Mouse (Mus musculus): ENCODE data around the gene Tbc1d20.
"Not testable (repeated sequence)": the region's sequence is repeated elsewhere in the genome, so short reads cannot be mapped to it uniquely, and the experiment has no call there.

The Tbc1d20 gene

GRCm38 (mm10) chr2:152293727-152294475 lies at the start of gene Tbc1d20:
Gene Tbc1d20 (plus strand): TSS chr2:152293828.
- peak; percentile 90 to 95 for DNase-seq (ENCODE audit: low spot score in 2 of 2)

- DNase-seq (ENCODE audit: low spot score in 2 of 2), result no peak
Observed at GRCm38 (mm10) chr2:152247213-152247612, 46.4 kb upstream of the Tbc1d20 start.

- no peak for DNase-seq (ENCODE audit: low spot score in 2 of 2)
Observed at GRCm38 (mm10) chr2:152250511-152250910, 43.1 kb upstream of the Tbc1d20 start.

- DNase-seq (ENCODE audit: low spot score in 2 of 2), result no peak
Observed at GRCm38 (mm10) chr2:152259739-152260138, 33.9 kb upstream of the Tbc1d20 start.

GRCm38 (mm10) chr2:152273639-152274038 lies 20.0 kb upstream of the Tbc1d20 start:
- DNase-seq (ENCODE audit: low spot score in 2 of 2), result no peak

- no peak for DNase-seq (ENCODE audit: low spot score in 2 of 2)
Observed at GRCm38 (mm10) chr2:152281407-152281806, 12.2 kb upstream of the Tbc1d20 start.

- no peak for DNase-seq (ENCODE audit: low spot score in 2 of 2)
Observed at GRCm38 (mm10) chr2:152287560-152287959, 6.1 kb upstream of the Tbc1d20 start.

GRCm38 (mm10) chr2:152288046-152288445 lies 5.6 kb upstream of the Tbc1d20 start:
- DNase-seq (ENCODE audit: low spot score in 2 of 2), result no peak

- not testable (repeated sequence) for DNase-seq (ENCODE audit: low spot score in 2 of 2)
Observed at GRCm38 (mm10) chr2:152289623-152290022, 4.0 kb upstream of the Tbc1d20 start.

- DNase-seq (ENCODE audit: low spot score in 2 of 2), result no peak
Observed at GRCm38 (mm10) chr2:152292475-152292874, 1.2 kb upstream of the Tbc1d20 start.

GRCm38 (mm10) chr2:152293179-152293726 lies 375 bp upstream of the Tbc1d20 start:
- no peak for DNase-seq (ENCODE audit: low spot score in 2 of 2)

GRCm38 (mm10) chr2:152294541-152294940 lies 913 bp downstream of the Tbc1d20 start:
- no peak for DNase-seq (ENCODE audit: low spot score in 2 of 2)

- DNase-seq (ENCODE audit: low spot score in 2 of 2), result no peak
Observed at GRCm38 (mm10) chr2:152302862-152303261, 9.2 kb downstream of the Tbc1d20 start.

- DNase-seq (ENCODE audit: low spot score in 2 of 2), result no peak
Observed at GRCm38 (mm10) chr2:152303781-152304180, 10.2 kb downstream of the Tbc1d20 start.

GRCm38 (mm10) chr2:152305480-152305879 lies 11.9 kb downstream of the Tbc1d20 start:
- no peak for DNase-seq (ENCODE audit: low spot score in 2 of 2)

GRCm38 (mm10) chr2:152307186-152307585 lies 13.6 kb downstream of the Tbc1d20 start:
- DNase-seq (ENCODE audit: low spot score in 2 of 2), result no peak

GRCm38 (mm10) chr2:152312996-152313395 lies 19.4 kb downstream of the Tbc1d20 start:
- no peak for DNase-seq (ENCODE audit: low spot score in 2 of 2)

- no peak for DNase-seq (ENCODE audit: low spot score in 2 of 2)
Observed at GRCm38 (mm10) chr2:152313926-152314325, 20.3 kb downstream of the Tbc1d20 start.

- no peak for DNase-seq (ENCODE audit: low spot score in 2 of 2)
Observed at GRCm38 (mm10) chr2:152317054-152317453, 23.4 kb downstream of the Tbc1d20 start.

GRCm38 (mm10) chr2:152321558-152321957 lies 27.9 kb downstream of the Tbc1d20 start:
- no peak for DNase-seq (ENCODE audit: low spot score in 2 of 2)

GRCm38 (mm10) chr2:152322198-152322597 lies 28.6 kb downstream of the Tbc1d20 start:
- no peak for DNase-seq (ENCODE audit: low spot score in 2 of 2)

- DNase-seq (ENCODE audit: low spot score in 2 of 2), result no peak
Observed at GRCm38 (mm10) chr2:152323971-152324370, 30.3 kb downstream of the Tbc1d20 start.

GRCm38 (mm10) chr2:152324842-152325241 lies 31.2 kb downstream of the Tbc1d20 start:
- DNase-seq (ENCODE audit: low spot score in 2 of 2), result no peak
